Mouse (Mus musculus) hindbrain, embryonic 16.5 days (tissue): Measurements from ENCODE around the gene Tmod4. TPM values are rescaled to one million over a fixed set of nuclear protein-coding genes. Genes with fewer than 3 reads are reported as not detected.
A peak's percentile ranks its signal among the peaks of the same experiment; 100 is the strongest.
"Not testable (repeated sequence)": the region's sequence is repeated elsewhere in the genome, so short reads cannot be mapped to it uniquely, and the experiment has no call there.

Experiments used
- ATAC-seq: fragments of 200-750 bp; cut with Nextera tagmentation; 2 replicates; pipeline ENCODE4 v1.8.0; 2017; ENCODE audit warnings: moderate TSS enrichment, moderate library complexity
- H3K27ac ChIP-seq: fragments of 300-500 bp; sonication (generic); 2 replicates; pipeline ENCODE4 v1.5.1; 2014; ENCODE audit warnings: low read depth, mild to moderate bottlenecking, control low read depth, low read length, moderate library complexity
- H3K27me3 ChIP-seq: fragments of 300-500 bp; sonication (generic); replicated peaks from 2 replicates; pipeline ENCODE4 v1.6.1; 2014; ENCODE audit warnings: low read length; ENCODE audit not compliant: control insufficient read depth, insufficient read depth
- H3K36me3 ChIP-seq: fragments of 300-500 bp; sonication (generic); 2 replicates; pipeline ENCODE4 v1.6.1; 2014; ENCODE audit warnings: mild to moderate bottlenecking, low read length, moderate library complexity, mixed read lengths; ENCODE audit not compliant: control insufficient read depth, insufficient read depth
- H3K4me1 ChIP-seq: fragments of 300-500 bp; sonication (generic); 2 replicates; pipeline ENCODE4 v1.6.1; 2014; ENCODE audit warnings: low read depth, low read length; ENCODE audit not compliant: control insufficient read depth, insufficient read depth
- H3K4me2 ChIP-seq: fragments of 300-500 bp; sonication (generic); 2 replicates; pipeline ENCODE4 v1.6.1; 2014; ENCODE audit warnings: mild to moderate bottlenecking, low read length, control low read depth, moderate library complexity
- H3K4me3 ChIP-seq: fragments of 300-500 bp; sonication (generic); 2 replicates; pipeline ENCODE4 v1.5.1; 2014; ENCODE audit warnings: mild to moderate bottlenecking, low read length, control low read depth, moderate library complexity
- H3K9ac ChIP-seq: fragments of 300-500 bp; sonication (generic); 2 replicates; pipeline ENCODE4 v1.6.1; 2014; ENCODE audit warnings: low read depth, mild to moderate bottlenecking, control low read depth, low read length, moderate library complexity
- H3K9me3 ChIP-seq: fragments of 300-500 bp; sonication (generic); 2 replicates; pipeline ENCODE4 v1.6.1; 2014; ENCODE audit warnings: mild to moderate bottlenecking, low read length, moderate library complexity; ENCODE audit not compliant: control insufficient read depth
- WGBS: fragments of 180-500 bp; shearing (Covaris S2); extraction: QIAGEN DNeasy Blood & Tissue Kit; methylation state at CpG from one replicate; pipeline ENCODE4 v1.1.7; 2014; 5-methylcytosine and 5-hydroxymethylcytosine counted together
- polyA plus RNA-seq: library from polyadenylated mRNA; unstranded; fragments of >200 nt; fragmentation: Nextera tagmentation; extraction: Ambion mirVana; gene quantifications from 2 replicates; pipeline ENCODE4 v1.2.1, GENCODE M21; 2015

The Tmod4 gene
- polyA plus RNA-seq, 1 experiment from 2014 or later: 0.98 TPM

GRCm38 (mm10) chr3:95110911-95111726, 13.2 kb upstream of the Tmod4 start, which contains the start of gene Vps72:
TSS of gene Vps72 (plus strand) at chr3:95111022.
- Histone ChIP-seq H3K4me3 (peak within 1 kb of the TSS; percentile 86), H3K9ac (peak within 1 kb of the TSS; percentile 84), H3K4me1 (peaks cover 8% of the 10 kb centered on the region), H3K9me3 (no peaks in the 10 kb centered on the region), H3K27me3 (no peaks in the 10 kb centered on the region), H3K27ac (peak within 1 kb of the TSS; percentile 95), H3K4me2 (peak within 1 kb of the TSS; percentile 59), H3K36me3 (peaks cover 5% of the 10 kb centered on the region; the same call in 1 of the 2 replicates)
- under 1% methylated on average over 53 of the region's 54 CpGs for WGBS
- peak; percentile 77 for ATAC-seq

DNA sequence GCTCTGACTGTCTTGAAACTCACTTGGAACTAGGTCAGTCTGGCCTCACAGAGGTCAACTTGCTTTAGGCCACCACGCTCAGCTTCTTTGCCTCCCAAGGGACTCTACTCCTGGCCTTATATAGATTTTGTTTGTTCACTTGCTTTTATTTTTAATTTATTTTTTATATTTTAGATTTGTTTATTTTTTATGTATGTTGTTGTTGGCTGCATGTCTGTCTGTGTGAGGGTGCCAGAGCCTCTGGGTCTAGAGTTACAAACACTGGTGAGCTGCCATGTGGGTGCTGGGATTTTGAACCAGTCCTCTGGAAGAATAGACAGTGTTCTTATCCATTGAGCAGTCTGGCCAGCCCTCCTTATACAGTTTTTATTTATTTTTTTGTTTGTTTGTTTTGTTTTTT, 11.5 kb upstream of the Tmod4 start:
- no peak overlapping the region for H3K27ac ChIP-seq
- H3K36me3 ChIP-seq: peaks cover 5% of the 10 kb centered on the region
- no peak overlapping the region for H3K4me3 ChIP-seq
- H3K27me3 ChIP-seq: no peaks in the 10 kb centered on the region
- H3K4me2 ChIP-seq: peak overlapping the region; percentile 39
- WGBS: 72% methylated on average over 1 of the region's 1 CpGs
- no peak for ATAC-seq
- H3K4me1 ChIP-seq: peaks cover 8% of the 10 kb centered on the region
- H3K9me3 ChIP-seq: no peaks in the 10 kb centered on the region
- H3K9ac ChIP-seq: no peak overlapping the region

DNA sequence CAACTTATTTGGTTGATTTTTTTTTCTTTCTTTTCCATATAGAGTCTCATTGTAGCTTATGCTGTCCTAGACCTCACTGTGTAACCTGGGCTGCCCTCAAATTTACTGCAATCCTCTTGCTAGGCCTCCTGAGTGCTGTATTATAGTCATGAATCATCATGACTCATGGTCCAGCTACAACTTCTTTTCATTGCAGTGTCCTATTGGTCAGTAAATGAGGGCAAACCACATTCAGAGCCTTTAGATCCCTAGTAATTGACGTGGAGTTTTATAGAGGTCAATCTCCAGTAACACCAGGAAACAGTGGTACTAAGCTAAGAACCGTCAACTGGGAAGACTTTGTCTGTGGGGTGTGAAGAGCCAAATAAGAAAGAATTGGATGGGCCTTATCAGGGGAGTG, 6.5 kb upstream of the Tmod4 start:
- H3K27ac ChIP-seq: no peak overlapping the region
- no peaks in the 10 kb centered on the region for H3K9me3 ChIP-seq
- H3K4me2 ChIP-seq: no peak overlapping the region
- H3K27me3 ChIP-seq: no peaks in the 10 kb centered on the region
- H3K4me3 ChIP-seq: no peak overlapping the region
- ATAC-seq: no peak
- H3K4me1 ChIP-seq: no peaks in the 10 kb centered on the region; the same call in 1 of the 2 replicates
- no peak overlapping the region for H3K9ac ChIP-seq
- 98% methylated on average over 2 of the region's 2 CpGs for WGBS
- H3K36me3 ChIP-seq: peaks cover 33% of the 10 kb centered on the region

DNA sequence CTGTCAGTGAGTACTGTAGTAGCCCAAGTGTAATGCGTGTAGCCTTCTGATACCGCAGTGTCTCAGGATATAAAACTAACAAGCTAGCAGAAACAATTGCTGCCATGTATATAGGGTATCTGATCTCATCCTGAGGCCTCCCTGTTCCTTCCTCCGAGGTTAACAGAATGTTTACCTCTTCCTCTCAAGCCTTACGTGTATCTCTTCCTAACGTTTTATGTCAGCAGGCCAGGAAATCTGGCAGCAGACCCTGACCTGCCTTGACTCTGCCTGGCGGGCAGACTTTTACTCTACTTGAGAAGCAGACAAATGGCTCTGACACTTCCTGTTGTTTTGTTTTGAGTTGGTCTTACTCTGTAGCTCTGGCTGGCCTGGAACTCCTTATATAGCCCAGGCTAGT, 2.7 kb upstream of the Tmod4 start:
- no peaks in the 10 kb centered on the region; the same call in 1 of the 2 replicates for H3K4me1 ChIP-seq
- 83% methylated on average over 6 of the region's 6 CpGs for WGBS
- H3K27me3 ChIP-seq: no peaks in the 10 kb centered on the region
- no peaks in the 10 kb centered on the region for H3K9me3 ChIP-seq
- no peak overlapping the region for H3K4me3 ChIP-seq
- no peak overlapping the region for H3K4me2 ChIP-seq
- H3K36me3 ChIP-seq: peaks cover 31% of the 10 kb centered on the region
- no peak overlapping the region for H3K9ac ChIP-seq
- no peak for ATAC-seq
- H3K27ac ChIP-seq: no peak overlapping the region

- Histone ChIP-seq H3K9me3 (no peaks in the 10 kb centered on the region), H3K9ac (no peak overlapping the region), H3K4me2 (no peak overlapping the region), H3K27ac (no peak overlapping the region), H3K27me3 (no peaks in the 10 kb centered on the region), H3K4me3 (no peak overlapping the region), H3K4me1 (peaks cover 2% of the 10 kb centered on the region; the same call in 1 of the 2 replicates), H3K36me3 (peaks cover 25% of the 10 kb centered on the region)
- 0 out of 2 replicates have a peak, but pooled peaks have one; percentile 18 for ATAC-seq
- 28% methylated on average over 5 of the region's 5 CpGs for WGBS
Measured at GRCm38 (mm10) chr3:95124972-95125371, 696 bp downstream of the Tmod4 start.

DNA sequence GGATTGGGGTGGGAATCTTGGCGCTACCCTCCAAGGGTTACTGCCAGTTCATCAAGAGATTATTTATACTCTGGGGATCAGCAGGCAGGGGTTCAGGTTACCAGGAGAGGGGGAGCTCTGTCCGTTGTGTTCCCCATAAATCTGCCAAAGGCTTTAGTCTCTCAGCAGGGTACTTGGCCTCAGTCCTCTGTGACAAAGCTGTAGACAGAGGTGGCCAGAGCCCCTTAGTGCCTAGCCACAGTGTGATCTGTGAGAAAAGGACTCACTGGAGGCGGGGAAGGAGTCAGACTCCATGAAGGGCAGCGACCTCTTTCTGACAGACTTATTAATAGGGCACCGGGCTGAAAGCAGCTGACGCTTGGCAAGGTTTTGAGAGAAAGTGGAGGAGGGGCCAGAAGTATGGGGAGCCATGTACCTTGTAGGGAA, 5.0 kb downstream of the Tmod4 start:
- Histone ChIP-seq H3K27ac (no peak overlapping the region), H3K27me3 (no peaks in the 10 kb centered on the region), H3K9ac (no peak overlapping the region), H3K9me3 (no peaks in the 10 kb centered on the region), H3K4me2 (no peak overlapping the region), H3K4me1 (peaks cover 8% of the 10 kb centered on the region), H3K4me3 (no peak overlapping the region), H3K36me3 (peaks cover 5% of the 10 kb centered on the region; the same call in 1 of the 2 replicates)
- ATAC-seq: no peak
- WGBS: 43% methylated on average over 6 of the region's 6 CpGs

DNA sequence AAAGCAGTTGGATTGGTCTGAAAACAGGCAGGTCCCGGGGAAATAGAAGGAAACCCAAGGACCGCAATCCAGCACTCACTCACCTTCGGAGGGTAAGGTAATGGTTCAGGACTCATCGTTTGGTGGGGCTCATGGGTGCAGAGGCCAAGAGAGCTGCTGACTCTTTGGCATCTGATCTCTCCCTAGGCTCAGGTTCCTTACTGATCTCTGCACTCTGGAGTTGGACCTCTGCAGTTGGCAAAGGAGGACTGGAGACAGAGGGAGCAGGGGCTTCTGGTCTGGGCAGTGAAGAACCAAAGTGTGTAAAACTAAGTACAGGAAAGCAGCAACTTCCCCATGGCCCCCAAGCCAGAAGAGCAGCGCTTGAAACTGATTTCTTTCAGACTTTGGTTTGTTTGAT, 5.8 kb downstream of the Tmod4 start:
- H3K27ac ChIP-seq: no peak overlapping the region
- H3K4me3 ChIP-seq: no peak overlapping the region
- ATAC-seq: no peak
- H3K4me2 ChIP-seq: no peak overlapping the region
- H3K9me3 ChIP-seq: no peaks in the 10 kb centered on the region
- H3K27me3 ChIP-seq: no peaks in the 10 kb centered on the region
- 89% methylated on average over 5 of the region's 5 CpGs for WGBS
- peaks cover 5% of the 10 kb centered on the region; the same call in 1 of the 2 replicates for H3K36me3 ChIP-seq
- peaks cover 11% of the 10 kb centered on the region for H3K4me1 ChIP-seq
- no peak overlapping the region for H3K9ac ChIP-seq

- H3K27me3 ChIP-seq, H3K9me3 ChIP-seq, H3K36me3 ChIP-seq, ATAC-seq, H3K4me3 ChIP-seq, H3K4me2 ChIP-seq, H3K9ac ChIP-seq, H3K27ac ChIP-seq: not testable (repeated sequence)
- H3K4me1 ChIP-seq: peaks cover 20% of the 10 kb centered on the region
- 91% methylated on average over 2 of the region's 2 CpGs for WGBS
Measured at GRCm38 (mm10) chr3:95132389-95132788, 8.1 kb downstream of the Tmod4 start.

DNA sequence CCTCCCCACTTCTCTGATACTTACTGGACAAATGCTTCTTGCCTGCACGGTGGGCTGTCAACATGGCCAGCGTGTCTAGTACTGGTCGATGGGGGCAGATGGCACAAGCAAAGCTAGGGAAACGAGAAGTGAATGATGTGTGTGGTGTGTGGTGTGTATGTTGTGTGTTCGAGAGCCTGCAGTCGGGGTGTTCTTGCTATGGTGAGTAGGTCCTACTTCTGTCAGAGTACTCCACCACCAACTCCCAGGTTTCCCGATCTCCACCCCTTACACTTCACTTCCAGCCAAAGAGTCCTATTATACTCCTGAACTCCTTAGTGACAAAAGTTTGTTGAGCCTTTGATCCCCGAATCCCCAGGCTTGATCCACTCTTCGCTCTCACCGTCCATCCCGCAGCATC, 8.9 kb downstream of the Tmod4 start:
- Histone ChIP-seq H3K9ac (peak overlapping the region; percentile 59), H3K4me1 (peaks cover 20% of the 10 kb centered on the region), H3K36me3 (peaks cover 5% of the 10 kb centered on the region; the same call in 1 of the 2 replicates), H3K9me3 (no peaks in the 10 kb centered on the region), H3K4me2 (peak overlapping the region; percentile 88), H3K27ac (peak overlapping the region; percentile 15), H3K4me3 (peak overlapping the region; percentile 45), H3K27me3 (no peaks in the 10 kb centered on the region)
- 60% methylated on average over 11 of the region's 11 CpGs for WGBS
- ATAC-seq: peak; percentile 16; the same call in 1 of the 2 replicates
